Mouse (Mus musculus): ENCODE measurements around the gene Gga2. TPM values are rescaled to one million over a fixed set of nuclear protein-coding genes. Genes with fewer than 3 reads are reported as not detected.

The Gga2 gene
- polyA plus RNA-seq, 1 experiment, result 2.7 TPM

GRCm38 (mm10) chr7:122046813-122047212, 25.8 kb upstream of the Gga2 start:
- Histone ChIP-seq H3K9me3 (ENCODE audit: control insufficient read depth, low read length) (no peaks in the 10 kb centered on the region), H3K4me1 (ENCODE audit: control insufficient read depth) (peaks cover 21% of the 10 kb centered on the region), H3K36me3 (ENCODE audit: control insufficient read depth) (peaks cover 26% of the 10 kb centered on the region), H3K27me3 (ENCODE audit: control insufficient read depth) (no peaks in the 10 kb centered on the region), H3K4me3 (replicated peaks) (no peak overlapping the region)
- no peak for TF ChIP-seq GATA1 (IDR thresholded peaks at IDR 0.05; ENCODE audit: low read length)

DNA sequence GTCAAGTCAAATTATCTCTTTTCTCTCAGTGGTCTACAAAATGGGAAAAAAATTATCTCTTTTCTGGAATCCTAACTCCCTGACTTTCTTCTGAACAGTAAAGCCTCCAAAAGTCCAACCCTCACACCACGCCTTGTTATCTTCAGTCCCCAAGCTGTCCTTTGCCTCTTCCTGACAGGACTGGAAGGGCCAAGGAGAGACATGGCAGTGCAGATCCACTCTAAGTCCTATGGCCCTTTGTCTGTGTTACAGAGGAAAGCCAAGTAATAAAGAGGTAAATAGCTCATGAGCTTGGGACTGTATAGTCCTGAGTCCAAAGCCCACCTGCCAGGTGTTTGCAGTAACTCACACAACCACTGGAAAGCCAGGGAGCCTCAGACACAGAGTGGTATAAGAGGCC, 24.7 kb upstream of the Gga2 start:
- no peaks in the 10 kb centered on the region for H3K27me3 ChIP-seq (ENCODE audit: control insufficient read depth)
- H3K4me1 ChIP-seq (ENCODE audit: control insufficient read depth), result peaks cover 21% of the 10 kb centered on the region
- no peaks in the 10 kb centered on the region for H3K9me3 ChIP-seq (ENCODE audit: control insufficient read depth, low read length)
- peaks cover 21% of the 10 kb centered on the region for H3K36me3 ChIP-seq (ENCODE audit: control insufficient read depth)
- no peak overlapping the region for H3K4me3 ChIP-seq (replicated peaks)
- TF ChIP-seq GATA1 (IDR thresholded peaks at IDR 0.05; ENCODE audit: low read length) (no peak), TAL1 (IDR thresholded peaks at IDR 0.05; ENCODE audit: low read length) (no peak)

- Histone ChIP-seq H3K36me3 (ENCODE audit: control insufficient read depth) (peaks cover 21% of the 10 kb centered on the region), H3K4me3 (replicated peaks) (no peak overlapping the region), H3K4me1 (ENCODE audit: control insufficient read depth) (peaks cover 21% of the 10 kb centered on the region), H3K27me3 (ENCODE audit: control insufficient read depth) (no peaks in the 10 kb centered on the region), H3K9me3 (ENCODE audit: control insufficient read depth, low read length) (no peaks in the 10 kb centered on the region)
- TF ChIP-seq GATA1 (IDR thresholded peaks at IDR 0.05; ENCODE audit: low read length) (no peak), TAL1 (IDR thresholded peaks at IDR 0.05; ENCODE audit: low read length) (no peak)
Observed at GRCm38 (mm10) chr7:122045181-122045634, 24.2 kb upstream of the Gga2 start.

DNA sequence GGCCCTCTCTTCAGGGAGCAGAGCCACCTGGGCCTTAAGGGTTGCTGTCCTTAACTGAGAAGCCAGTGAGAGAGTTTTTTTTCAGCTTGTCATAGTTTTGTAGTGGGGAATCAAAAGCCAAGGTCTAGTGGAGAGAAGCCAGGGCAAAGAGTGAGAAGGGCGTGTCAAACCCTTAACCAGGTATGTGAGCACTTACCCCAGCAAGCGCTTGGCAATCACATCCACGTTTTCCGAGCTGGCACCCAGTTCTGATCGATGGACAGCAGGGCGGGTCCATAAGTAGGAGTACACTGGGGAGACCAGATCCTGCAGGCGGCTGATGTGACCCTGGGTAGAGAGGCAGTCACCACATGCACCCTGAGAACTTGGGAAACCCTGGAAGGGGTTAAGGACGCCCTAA, 23.1 kb upstream of the Gga2 start:
- Histone ChIP-seq H3K9me3 (ENCODE audit: control insufficient read depth, low read length) (no peaks in the 10 kb centered on the region), H3K4me3 (replicated peaks) (no peak overlapping the region), H3K4me1 (ENCODE audit: control insufficient read depth) (peaks cover 21% of the 10 kb centered on the region), H3K36me3 (ENCODE audit: control insufficient read depth) (peaks cover 29% of the 10 kb centered on the region), H3K27me3 (ENCODE audit: control insufficient read depth) (no peaks in the 10 kb centered on the region)
- no peak for TF ChIP-seq GATA1 (IDR thresholded peaks at IDR 0.05; ENCODE audit: low read length)
- no peak for TF ChIP-seq TAL1 (IDR thresholded peaks at IDR 0.05; ENCODE audit: low read length)

GRCm38 (mm10) chr7:122034348-122034747, 13.3 kb upstream of the Gga2 start:
- H3K4me1 ChIP-seq (ENCODE audit: control insufficient read depth), result peaks cover 3% of the 10 kb centered on the region
- TF ChIP-seq TAL1 (IDR thresholded peaks at IDR 0.05; ENCODE audit: low read length) (no peak), GATA1 (IDR thresholded peaks at IDR 0.05; ENCODE audit: low read length) (no peak)

GRCm38 (mm10) chr7:122033371-122033770, 12.3 kb upstream of the Gga2 start:
- peaks cover 9% of the 10 kb centered on the region for H3K36me3 ChIP-seq (ENCODE audit: control insufficient read depth)

More at GRCm38 (mm10) chr7:122034348-122034747, 13.3 kb upstream of the Gga2 start:
- Histone ChIP-seq H3K27me3 (ENCODE audit: control insufficient read depth) (peaks cover 2% of the 10 kb centered on the region), H3K36me3 (ENCODE audit: control insufficient read depth) (peaks cover 11% of the 10 kb centered on the region), H3K9me3 (ENCODE audit: control insufficient read depth, low read length) (no peaks in the 10 kb centered on the region), H3K4me3 (replicated peaks) (no peak overlapping the region)

DNA sequence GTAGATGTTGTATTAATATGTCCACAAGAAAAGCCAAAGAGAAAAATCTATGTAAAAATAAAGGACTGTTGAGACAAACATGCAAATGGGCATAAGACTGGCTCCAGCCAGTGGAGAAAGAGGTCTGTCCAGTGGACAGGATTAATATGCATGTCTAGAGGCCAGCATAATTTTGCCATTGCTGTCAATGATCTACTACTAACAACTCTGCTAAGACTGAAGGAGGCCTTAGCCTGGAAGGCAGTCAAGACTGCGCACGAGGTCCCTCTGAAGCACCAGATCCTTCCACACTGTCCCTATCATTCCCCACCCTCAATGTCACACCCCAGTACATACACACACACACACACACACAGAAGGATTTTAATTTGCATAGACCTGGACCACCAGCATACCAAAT, 1.1 kb upstream of the Gga2 start:
- no peaks in the 10 kb centered on the region for H3K9me3 ChIP-seq (ENCODE audit: control insufficient read depth, low read length)
- H3K4me3 ChIP-seq (replicated peaks), result no peak overlapping the region
- no peak for TF ChIP-seq GATA1 (IDR thresholded peaks at IDR 0.05; ENCODE audit: low read length)
- TF ChIP-seq TAL1 (IDR thresholded peaks at IDR 0.05; ENCODE audit: low read length), result no peak
- H3K4me1 ChIP-seq (ENCODE audit: control insufficient read depth), result peaks cover 52% of the 10 kb centered on the region
- H3K27me3 ChIP-seq (ENCODE audit: control insufficient read depth), result no peaks in the 10 kb centered on the region
- peaks cover 4% of the 10 kb centered on the region for H3K36me3 ChIP-seq (ENCODE audit: control insufficient read depth)

More at GRCm38 (mm10) chr7:122033371-122033770, 12.3 kb upstream of the Gga2 start:
- Histone ChIP-seq H3K4me3 (replicated peaks) (no peak overlapping the region), H3K27me3 (ENCODE audit: control insufficient read depth) (peaks cover 2% of the 10 kb centered on the region), H3K9me3 (ENCODE audit: control insufficient read depth, low read length) (no peaks in the 10 kb centered on the region), H3K4me1 (ENCODE audit: control insufficient read depth) (peaks cover 3% of the 10 kb centered on the region)
- no peak for TF ChIP-seq TAL1 (IDR thresholded peaks at IDR 0.05; ENCODE audit: low read length)
- TF ChIP-seq GATA1 (IDR thresholded peaks at IDR 0.05; ENCODE audit: low read length), result no peak

GRCm38 (mm10) chr7:122020273-122020666, 752 bp downstream of the Gga2 start:
- Histone ChIP-seq H3K4me3 (replicated peaks) (peak overlapping the region; percentile 71), H3K4me1 (ENCODE audit: control insufficient read depth) (peaks cover 71% of the 10 kb centered on the region), H3K27me3 (ENCODE audit: control insufficient read depth) (no peaks in the 10 kb centered on the region), H3K9me3 (ENCODE audit: control insufficient read depth, low read length) (no peaks in the 10 kb centered on the region), H3K36me3 (ENCODE audit: control insufficient read depth) (peaks cover 16% of the 10 kb centered on the region)
- no peak for TF ChIP-seq TAL1 (IDR thresholded peaks at IDR 0.05; ENCODE audit: low read length)
- TF ChIP-seq GATA1 (IDR thresholded peaks at IDR 0.05; ENCODE audit: low read length), result no peak

DNA sequence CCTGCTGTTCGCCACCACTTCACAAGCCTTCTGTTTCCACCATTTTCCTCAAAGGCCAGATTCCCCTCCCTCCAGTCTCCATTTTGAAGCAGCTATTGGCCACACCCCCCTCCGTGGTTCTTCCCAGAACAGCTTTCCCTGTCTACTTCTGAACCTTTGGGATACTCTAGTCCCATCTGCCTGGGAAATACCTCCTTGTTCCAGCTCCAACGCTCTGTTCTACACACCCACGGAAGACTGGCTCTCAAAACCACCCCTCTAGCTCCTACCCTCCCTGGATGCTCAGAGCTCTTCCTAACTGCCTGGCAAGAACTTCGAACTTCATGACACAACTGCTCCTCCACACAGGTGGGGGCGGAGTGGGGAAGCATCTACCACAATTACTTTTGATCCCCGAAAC, 2.0 kb downstream of the Gga2 start:
- Histone ChIP-seq H3K9me3 (ENCODE audit: control insufficient read depth, low read length) (no peaks in the 10 kb centered on the region), H3K27me3 (ENCODE audit: control insufficient read depth) (no peaks in the 10 kb centered on the region), H3K36me3 (ENCODE audit: control insufficient read depth) (peaks cover 16% of the 10 kb centered on the region), H3K4me1 (ENCODE audit: control insufficient read depth) (peaks cover 80% of the 10 kb centered on the region), H3K4me3 (replicated peaks) (peak overlapping the region; percentile 71)
- TF ChIP-seq TAL1 (IDR thresholded peaks at IDR 0.05; ENCODE audit: low read length) (no peak), GATA1 (IDR thresholded peaks at IDR 0.05; ENCODE audit: low read length) (no peak)

DNA sequence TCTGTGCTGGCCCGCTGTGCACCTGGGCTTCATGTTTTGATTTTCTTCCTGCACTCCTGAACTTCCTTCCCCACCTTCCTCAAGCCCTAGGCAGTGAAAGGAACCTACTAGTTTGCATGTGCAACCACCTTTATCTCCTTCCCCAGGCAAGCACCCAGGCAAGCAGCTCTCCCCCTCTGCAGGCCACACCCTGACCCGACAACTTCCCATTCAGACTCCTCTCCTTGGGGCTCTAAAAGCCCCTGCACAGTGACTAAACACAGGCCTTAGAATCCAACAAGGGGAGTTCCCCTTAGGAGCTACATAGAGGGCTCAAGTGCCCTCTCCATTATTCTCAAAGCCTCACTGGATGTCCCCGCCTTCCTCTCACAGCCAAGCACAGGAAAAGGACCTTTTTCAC, 2.8 kb downstream of the Gga2 start:
- Histone ChIP-seq H3K9me3 (ENCODE audit: control insufficient read depth, low read length) (no peaks in the 10 kb centered on the region), H3K27me3 (ENCODE audit: control insufficient read depth) (no peaks in the 10 kb centered on the region), H3K36me3 (ENCODE audit: control insufficient read depth) (peaks cover 16% of the 10 kb centered on the region), H3K4me1 (ENCODE audit: control insufficient read depth) (peaks cover 77% of the 10 kb centered on the region), H3K4me3 (replicated peaks) (peak overlapping the region; percentile 71)
- peak; percentile 33; the same call in 1 of the 2 replicates for TF ChIP-seq GATA1 (IDR thresholded peaks at IDR 0.05; ENCODE audit: low read length)
- TF ChIP-seq TAL1 (IDR thresholded peaks at IDR 0.05; ENCODE audit: low read length), result no peak

Data from erythroblast, embryonic 14.5 days (primary cell).